Mouse (Mus musculus) bone marrow, adult 2 months (tissue): Measurements from ENCODE around the gene Lsm3.

ENCODE experiments used
- CTCF ChIP-seq: fragments of 200-500 bp; IDR thresholded peaks from 2 replicates; pipeline ENCODE4 v1.5.1; 2011; ENCODE audit warnings: low read length, control low read depth; ENCODE audit not compliant: control insufficient read depth, insufficient read depth
- POLR2A ChIP-seq: fragments of 200-500 bp; IDR thresholded peaks from 2 replicates; pipeline ENCODE4 v1.6.1; 2011; ENCODE audit warnings: low read depth, mild to moderate bottlenecking, control low read depth, low read length, borderline replicate concordance; ENCODE audit not compliant: control insufficient read depth

DNA sequence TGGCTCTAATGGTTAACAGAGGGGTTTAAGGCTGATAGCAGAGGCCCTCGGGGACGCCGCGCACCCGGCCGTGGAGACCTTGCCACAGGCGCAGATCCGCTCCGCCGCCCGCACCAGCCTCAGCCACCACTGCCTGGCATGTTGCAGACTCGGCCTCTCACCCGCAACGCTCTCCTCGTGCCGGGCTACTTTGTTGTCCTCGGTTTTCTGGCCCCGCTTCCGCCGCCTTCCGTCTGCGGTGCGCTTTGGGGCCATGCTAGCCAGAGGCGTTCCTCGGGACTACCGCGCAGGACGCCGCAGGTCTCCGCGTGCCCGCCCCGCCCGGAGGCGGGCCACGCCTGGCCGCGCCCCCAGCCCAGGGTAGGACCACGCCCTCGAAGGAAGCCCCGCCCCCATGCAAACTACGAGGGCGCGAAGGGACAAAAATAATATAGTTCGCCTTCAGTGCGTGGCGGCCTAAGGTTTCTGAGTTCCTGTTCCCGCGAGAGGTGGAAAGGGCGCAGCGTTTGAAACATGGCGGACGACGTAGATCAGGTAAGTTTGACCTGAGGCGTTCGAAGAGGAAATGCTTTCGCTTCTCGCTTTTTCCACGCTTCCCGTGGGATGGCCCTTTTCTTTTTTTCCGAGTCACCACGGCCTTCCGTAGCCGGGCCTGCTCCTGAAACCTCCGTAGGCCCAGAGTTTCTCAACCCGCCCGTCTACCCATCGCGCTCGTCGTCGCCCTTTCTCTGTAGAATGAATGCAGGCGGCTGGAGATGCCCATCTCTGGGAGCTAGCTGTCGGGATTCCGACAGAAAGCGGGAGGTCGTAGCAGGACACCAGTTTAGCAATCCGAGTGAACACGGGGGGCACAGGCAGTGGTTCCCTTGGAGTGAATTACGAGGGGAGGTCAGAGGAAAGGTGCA is at the start of gene Lsm3, which contains the start of gene Xpc:
- TF ChIP-seq CTCF (no peak), POLR2A (peak; percentile 73; the same call in 1 of the 2 replicates)
